Mouse (Mus musculus): ENCODE data around the gene Kcnk4. TPM values are rescaled to one million over a fixed set of nuclear protein-coding genes. Genes with fewer than 3 reads are reported as not detected.
A peak's percentile ranks its signal among the peaks of the same experiment; 100 is the strongest.

Gene Kcnk4
- total RNA-seq, 2 experiments from 2014 or later = not detected

GRCm38 (mm10) chr19:6920741-6921636, 13.3 kb downstream of the Kcnk4 start:
- ATAC-seq (replicated peaks; ENCODE audit: low FRiP score, poor library complexity, severe bottlenecking) = no peak

- no peak for ATAC-seq (replicated peaks; ENCODE audit: low FRiP score, poor library complexity, severe bottlenecking)
Observed at GRCm38 (mm10) chr19:6919876-6920740, 14.2 kb downstream of the Kcnk4 start.

GRCm38 (mm10) chr19:6919431-6919830, 14.9 kb downstream of the Kcnk4 start:
- no peak for ATAC-seq (replicated peaks; ENCODE audit: low FRiP score, poor library complexity, severe bottlenecking)

- no peak for ATAC-seq (replicated peaks; ENCODE audit: low FRiP score, poor library complexity, severe bottlenecking)
Observed at GRCm38 (mm10) chr19:6918321-6918720, 16.0 kb downstream of the Kcnk4 start.

- ATAC-seq (replicated peaks; ENCODE audit: low FRiP score, poor library complexity, severe bottlenecking) = no peak
Observed at GRCm38 (mm10) chr19:6916496-6916895, 17.8 kb downstream of the Kcnk4 start.

- no peak for ATAC-seq (replicated peaks; ENCODE audit: low FRiP score, poor library complexity, severe bottlenecking)
Observed at GRCm38 (mm10) chr19:6915276-6915675, 19.0 kb downstream of the Kcnk4 start.

GRCm38 (mm10) chr19:6914540-6914939, 19.8 kb downstream of the Kcnk4 start:
- ATAC-seq (replicated peaks; ENCODE audit: low FRiP score, poor library complexity, severe bottlenecking) = no peak

GRCm38 (mm10) chr19:6913991-6914390, 20.3 kb downstream of the Kcnk4 start:
- no peak for ATAC-seq (replicated peaks; ENCODE audit: low FRiP score, poor library complexity, severe bottlenecking)

- ATAC-seq (replicated peaks; ENCODE audit: low FRiP score, poor library complexity, severe bottlenecking) = no peak
Observed at GRCm38 (mm10) chr19:6913036-6913435, 21.3 kb downstream of the Kcnk4 start.

- no peak for ATAC-seq (replicated peaks; ENCODE audit: low FRiP score, poor library complexity, severe bottlenecking)
Observed at GRCm38 (mm10) chr19:6912205-6912970, 21.9 kb downstream of the Kcnk4 start.

- no peak for ATAC-seq (replicated peaks; ENCODE audit: low FRiP score, poor library complexity, severe bottlenecking)
Observed at GRCm38 (mm10) chr19:6911101-6912074, 22.9 kb downstream of the Kcnk4 start.

- ATAC-seq (replicated peaks; ENCODE audit: low FRiP score, poor library complexity, severe bottlenecking) = peak; percentile 50
Observed at GRCm38 (mm10) chr19:6910306-6910705, 24.0 kb downstream of the Kcnk4 start.

- peak; percentile 93 for ATAC-seq (replicated peaks; ENCODE audit: low FRiP score, poor library complexity, severe bottlenecking)
Observed at GRCm38 (mm10) chr19:6909507-6910289, 24.6 kb downstream of the Kcnk4 start, which contains the start of the genes Trmt112 and Prdx5. Trmt112 (plus strand) TSS chr19:6909698. Prdx5 (minus strand) TSS chr19:6910106.

- ATAC-seq (replicated peaks; ENCODE audit: low FRiP score, poor library complexity, severe bottlenecking) = no peak
Observed at GRCm38 (mm10) chr19:6909021-6909420, 25.3 kb downstream of the Kcnk4 start.

GRCm38 (mm10) chr19:6907811-6908540, 26.3 kb downstream of the Kcnk4 start:
- ATAC-seq (replicated peaks; ENCODE audit: low FRiP score, poor library complexity, severe bottlenecking) = no peak

- ATAC-seq (replicated peaks; ENCODE audit: low FRiP score, poor library complexity, severe bottlenecking) = no peak
Observed at GRCm38 (mm10) chr19:6907094-6907493, 27.2 kb downstream of the Kcnk4 start.

- ATAC-seq (replicated peaks; ENCODE audit: low FRiP score, poor library complexity, severe bottlenecking) = no peak
Observed at GRCm38 (mm10) chr19:6906199-6906598, 28.1 kb downstream of the Kcnk4 start.

All from erythroid progenitor cell, adult 5-6 weeks (primary cell).